Mouse (Mus musculus) liver, embryonic 16.5 days (tissue): Measurements from ENCODE around the gene Hcfc1r1. TPM values are rescaled to one million over a fixed set of nuclear protein-coding genes. Genes with fewer than 3 reads are reported as not detected.

Experiments
- ATAC-seq: fragments of 200-750 bp; cut with Nextera tagmentation; 2 replicates; pipeline ENCODE4 v1.8.0; 2017; ENCODE audit warnings: low read depth, mild to moderate bottlenecking, moderate number of reproducible peaks, moderate library complexity
- H3K27ac ChIP-seq: fragments of 300-500 bp; sonication (generic); 2 replicates; pipeline ENCODE4 v1.5.1; 2014; ENCODE audit warnings: mild to moderate bottlenecking, low read length
- H3K27me3 ChIP-seq: fragments of 300-500 bp; sonication (generic); 2 replicates; pipeline ENCODE4 v1.6.1; 2014; ENCODE audit warnings: low read depth, low read length, mixed read lengths; ENCODE audit not compliant: control insufficient read depth, insufficient read depth
- H3K36me3 ChIP-seq: fragments of 300-500 bp; sonication (generic); 2 replicates; pipeline ENCODE4 v1.6.1; 2014; ENCODE audit warnings: mild to moderate bottlenecking; ENCODE audit not compliant: control insufficient read depth, insufficient read depth
- H3K4me1 ChIP-seq: fragments of 300-500 bp; sonication (generic); 2 replicates; pipeline ENCODE4 v1.6.1; 2014; ENCODE audit warnings: low read depth, low read length, mixed read lengths; ENCODE audit not compliant: control insufficient read depth
- H3K4me2 ChIP-seq: fragments of 300-500 bp; sonication (generic); 2 replicates; pipeline ENCODE4 v1.6.1; 2014; ENCODE audit warnings: low read depth, low read length, mixed read lengths
- H3K4me3 ChIP-seq: fragments of 300-500 bp; sonication (generic); 2 replicates; pipeline ENCODE4 v1.5.1; 2014; ENCODE audit warnings: low read depth, mild to moderate bottlenecking, low read length
- H3K9ac ChIP-seq: fragments of 300-500 bp; sonication (generic); 2 replicates; pipeline ENCODE4 v1.6.1; 2014; ENCODE audit warnings: low read depth, low read length
- H3K9me3 ChIP-seq: fragments of 300-500 bp; sonication (generic); replicated peaks from 2 replicates; pipeline ENCODE4 v1.6.1; 2016; ENCODE audit warnings: low read length; ENCODE audit not compliant: control insufficient read depth
- WGBS: fragments of 180-500 bp; shearing (Covaris S2); extraction: QIAGEN DNeasy Blood & Tissue Kit; methylation state at CpG from one replicate; pipeline ENCODE4 v1.1.7; 2014; ENCODE audit not compliant: insufficient replicate concordance; 5-methylcytosine and 5-hydroxymethylcytosine counted together
- polyA plus RNA-seq: library from polyadenylated mRNA; unstranded; fragments of >200 nt; fragmentation: Nextera tagmentation; extraction: Ambion mirVana; gene quantifications from 2 replicates; pipeline ENCODE4 v1.2.1, GENCODE M21; 2015

The Hcfc1r1 gene
- polyA plus RNA-seq, 1 experiment from 2014 or later = 23.2 TPM

DNA sequence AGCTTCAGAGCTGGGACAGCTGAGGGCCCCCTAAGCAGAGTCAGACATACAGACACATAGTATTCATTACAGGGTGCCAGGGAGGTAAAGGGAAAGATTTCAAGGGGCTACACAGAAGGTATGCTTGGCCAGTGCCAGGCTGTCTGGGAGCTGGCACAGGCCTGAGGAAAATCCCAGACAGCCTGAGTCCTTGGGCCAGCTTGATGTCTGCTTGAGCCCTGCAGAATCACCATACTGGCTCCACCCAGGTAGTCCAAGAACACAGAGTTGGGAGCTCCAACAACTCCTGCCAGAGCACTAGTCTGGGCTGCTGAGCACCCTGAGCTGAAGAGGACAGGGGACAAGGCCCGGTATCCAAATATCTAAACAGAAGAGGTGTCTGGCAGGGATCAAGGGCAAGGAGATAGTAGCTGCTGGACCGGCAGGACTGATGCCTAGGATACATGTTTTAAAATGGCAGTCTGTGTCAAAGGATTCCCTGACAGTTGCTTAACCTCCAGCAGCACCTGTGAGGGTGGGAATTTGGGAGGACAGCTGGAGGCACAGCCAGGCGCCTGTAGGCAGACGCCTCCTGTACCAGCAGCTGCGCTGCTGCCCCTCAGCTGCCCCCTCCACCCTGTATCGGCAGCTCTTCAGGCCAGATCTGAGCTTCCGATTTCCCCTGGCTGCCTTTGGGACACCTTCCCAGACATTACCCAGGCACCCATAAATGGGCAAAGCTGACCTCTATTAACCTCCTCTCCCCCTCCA lies 49.2 kb downstream of the Hcfc1r1 start, which contains the start of gene 1520401A03Rik:
Gene 1520401A03Rik, minus strand, starts transcription at position 408 of the 750 bp plus-strand sequence.
- H3K36me3 ChIP-seq = no peaks in the 10 kb centered on the region
- H3K4me2 ChIP-seq = no peak within 1 kb of the TSS
- ATAC-seq = no peak
- WGBS = 78% methylated on average over 7 of the region's 7 CpGs
- H3K9ac ChIP-seq = no peak within 1 kb of the TSS
- H3K4me3 ChIP-seq = no peak within 1 kb of the TSS
- H3K4me1 ChIP-seq = peaks cover 13% of the 10 kb centered on the region
- no peaks in the 10 kb centered on the region for H3K27me3 ChIP-seq
- no peaks in the 10 kb centered on the region for H3K9me3 ChIP-seq
- H3K27ac ChIP-seq = no peak within 1 kb of the TSS

Other genes starting within 250 kb of the Hcfc1r1 start
- not detected in 2 replicates for gene Vmn2r117, start 193.9 kb upstream of the Hcfc1r1 start, polyA plus RNA-seq
- 4.8 and 5.3 TPM in 2 replicates for gene Zfp213, start 109.4 kb upstream of the Hcfc1r1 start, polyA plus RNA-seq
- 1.3 and 1.6 TPM in 2 replicates for gene Zfp13, start 74.1 kb upstream of the Hcfc1r1 start, polyA plus RNA-seq
- gene Zscan10, start 72.7 kb upstream of the Hcfc1r1 start, polyA plus RNA-seq = not detected in 2 replicates
- 0.42 and 0.50 TPM in 2 replicates for gene Mmp25, start 28.3 kb upstream of the Hcfc1r1 start, polyA plus RNA-seq
- gene Bicdl2, start 13.1 kb upstream of the Hcfc1r1 start, polyA plus RNA-seq = 0.12 TPM in 1 of 2 replicates, not detected in the other
- gene Thoc6, start 286 bp downstream of the Hcfc1r1 start, polyA plus RNA-seq = 19.1 and 20.4 TPM in 2 replicates
- gene Tnfrsf12a, start 3.9 kb downstream of the Hcfc1r1 start, polyA plus RNA-seq = 7.0 and 8.6 TPM in 2 replicates
- 1.2 and 1.4 TPM in 2 replicates for gene Cldn6, start 5.7 kb downstream of the Hcfc1r1 start, polyA plus RNA-seq
- 0.18 TPM in 1 of 2 replicates, not detected in the other for gene Cldn9, start 10.4 kb downstream of the Hcfc1r1 start, polyA plus RNA-seq
- 0.04 and 0.14 TPM in 2 replicates for gene 1520401A03Rik, start 49.2 kb downstream of the Hcfc1r1 start, polyA plus RNA-seq
- 24.9 and 26.0 TPM in 2 replicates for gene Pkmyt1, start 52.7 kb downstream of the Hcfc1r1 start, polyA plus RNA-seq
- gene Paqr4, start 67.3 kb downstream of the Hcfc1r1 start, polyA plus RNA-seq = 7.5 and 7.6 TPM in 2 replicates
- gene Kremen2, start 72.2 kb downstream of the Hcfc1r1 start, polyA plus RNA-seq = not detected in 2 replicates
- 8.6 and 10.6 TPM in 2 replicates for gene Flywch1, start 98.0 kb downstream of the Hcfc1r1 start, polyA plus RNA-seq
- gene Flywch2, start 112.5 kb downstream of the Hcfc1r1 start, polyA plus RNA-seq = 0.64 and 0.86 TPM in 2 replicates
- gene Srrm2, start 116.9 kb downstream of the Hcfc1r1 start, polyA plus RNA-seq = 150 and 172 TPM in 2 replicates
- gene Elob, start 155.5 kb downstream of the Hcfc1r1 start, polyA plus RNA-seq = 426 and 436 TPM in 2 replicates
- gene Prss33, start 162.5 kb downstream of the Hcfc1r1 start, polyA plus RNA-seq = not detected in 2 replicates
- not detected in 2 replicates for gene Prss32, start 170.3 kb downstream of the Hcfc1r1 start, polyA plus RNA-seq
- 0.06 TPM in 1 of 2 replicates, not detected in the other for gene Prss41, start 170.6 kb downstream of the Hcfc1r1 start, polyA plus RNA-seq
- gene Prss21, start 194.5 kb downstream of the Hcfc1r1 start, polyA plus RNA-seq = not detected in 2 replicates
- not detected in 2 replicates for gene Dcpp1, start 207.3 kb downstream of the Hcfc1r1 start, polyA plus RNA-seq
- not detected in 2 replicates for gene Dcpp2, start 207.3 kb downstream of the Hcfc1r1 start, polyA plus RNA-seq
- gene Dcpp3, start 243.9 kb downstream of the Hcfc1r1 start, polyA plus RNA-seq = not detected in 2 replicates